Mouse (Mus musculus) gastrocnemius, postnatal 10 days (tissue): ENCODE data around the gene Cd96. TPM values are rescaled to one million over a fixed set of nuclear protein-coding genes. Genes with fewer than 3 reads are reported as not detected.
"Not testable (repeated sequence)": the region's sequence is repeated elsewhere in the genome, so short reads cannot be mapped to it uniquely, and the experiment has no call there.

Experiments used
- DNase-seq: peaks from one replicate; pipeline ENCODE4 v3.0.0; 2021; ENCODE audit warnings: mixed read lengths
- long read RNA-seq, 2 experiments: library from polyadenylated mRNA; stranded (forward); transcript quantifications; one replicate each; pipeline ENCODE4 v2.0.0; 2021
- total RNA-seq, 2 experiments: library from RNA; stranded (reverse); gene quantifications; 2 replicates each; pipeline ENCODE4 v1.2.3; 2021

The Cd96 gene
- not detected for total RNA-seq
- long read RNA-seq, experiment 1, partial matches to known transcripts = 0 of 1 reads
- long read RNA-seq, experiment 1, other reads (novel, unspliced or antisense) = 1 of 1 reads
- long read RNA-seq, experiment 2 = 0 reads

GRCm38 (mm10) chr16:46120020-46120419, at the start of gene Cd96:
Gene Cd96, minus strand, starts transcription at chr16:46120251.
- no peak for DNase-seq

GRCm38 (mm10) chr16:46166971-46167370, 46.9 kb upstream of the Cd96 start:
- DNase-seq = peak; percentile 6

- no peak for DNase-seq
These were observed 45.3 kb upstream of the Cd96 start for GRCm38 (mm10) chr16:46165305-46165704.

- DNase-seq = not testable (repeated sequence)
These were observed 34.8 kb upstream of the Cd96 start, which contains the start of gene Gm4737 for GRCm38 (mm10) chr16:46154832-46155231. Gene Gm4737, minus strand, starts transcription at chr16:46155077.

GRCm38 (mm10) chr16:46151141-46151540, 31.1 kb upstream of the Cd96 start:
- DNase-seq = no peak

GRCm38 (mm10) chr16:46148661-46149341, 28.8 kb upstream of the Cd96 start:
- no peak for DNase-seq

- no peak for DNase-seq
These were observed 26.9 kb upstream of the Cd96 start for GRCm38 (mm10) chr16:46146962-46147361.

GRCm38 (mm10) chr16:46122238-46122637, 2.2 kb upstream of the Cd96 start:
- no peak for DNase-seq

- peak; percentile 32 for DNase-seq
These were observed 1.4 kb upstream of the Cd96 start for GRCm38 (mm10) chr16:46121420-46121819.

GRCm38 (mm10) chr16:46120607-46121006, 556 bp upstream of the Cd96 start:
- no peak for DNase-seq

- DNase-seq = no peak
These were observed 2.4 kb downstream of the Cd96 start for GRCm38 (mm10) chr16:46117645-46118044.

- DNase-seq = no peak
These were observed 5.3 kb downstream of the Cd96 start for GRCm38 (mm10) chr16:46114727-46115126.

- DNase-seq = no peak
These were observed 10.5 kb downstream of the Cd96 start for GRCm38 (mm10) chr16:46109536-46109935.

GRCm38 (mm10) chr16:46107431-46107830, 12.6 kb downstream of the Cd96 start:
- no peak for DNase-seq

- no peak for DNase-seq
These were observed 15.6 kb downstream of the Cd96 start for GRCm38 (mm10) chr16:46104491-46104890.

GRCm38 (mm10) chr16:46101748-46102147, 18.3 kb downstream of the Cd96 start:
- DNase-seq = no peak

- peak; percentile 23 for DNase-seq
These were observed 19.8 kb downstream of the Cd96 start for GRCm38 (mm10) chr16:46100286-46100685.

- DNase-seq = peak; percentile 12
These were observed 22.6 kb downstream of the Cd96 start for GRCm38 (mm10) chr16:46097421-46097820.

GRCm38 (mm10) chr16:46094478-46094877, 25.6 kb downstream of the Cd96 start:
- peak; percentile 17 for DNase-seq

- DNase-seq = no peak
These were observed 27.1 kb downstream of the Cd96 start for GRCm38 (mm10) chr16:46092935-46093334.

- no peak for DNase-seq
These were observed 33.1 kb downstream of the Cd96 start for GRCm38 (mm10) chr16:46086874-46087473.

- DNase-seq = no peak
These were observed 52.1 kb downstream of the Cd96 start for GRCm38 (mm10) chr16:46068000-46068399.

- DNase-seq = no peak
These were observed 56.8 kb downstream of the Cd96 start for GRCm38 (mm10) chr16:46063278-46063677.

- no peak for DNase-seq
These were observed 73.1 kb downstream of the Cd96 start for GRCm38 (mm10) chr16:46046906-46047305.
